Mouse (Mus musculus) cerebellum, postnatal 36 days (tissue): ENCODE measurements around the gene Gimap4.
"Not testable (repeated sequence)": the region's sequence is repeated elsewhere in the genome, so short reads cannot be mapped to it uniquely, and the experiment has no call there.

Experiments used
- DNase-seq, 2 experiments: peaks; one replicate each; pipeline ENCODE4 v3.0.0; 2021 to 2022; ENCODE audit warnings: mixed read lengths in 2 of 2

The Gimap4 gene

DNA sequence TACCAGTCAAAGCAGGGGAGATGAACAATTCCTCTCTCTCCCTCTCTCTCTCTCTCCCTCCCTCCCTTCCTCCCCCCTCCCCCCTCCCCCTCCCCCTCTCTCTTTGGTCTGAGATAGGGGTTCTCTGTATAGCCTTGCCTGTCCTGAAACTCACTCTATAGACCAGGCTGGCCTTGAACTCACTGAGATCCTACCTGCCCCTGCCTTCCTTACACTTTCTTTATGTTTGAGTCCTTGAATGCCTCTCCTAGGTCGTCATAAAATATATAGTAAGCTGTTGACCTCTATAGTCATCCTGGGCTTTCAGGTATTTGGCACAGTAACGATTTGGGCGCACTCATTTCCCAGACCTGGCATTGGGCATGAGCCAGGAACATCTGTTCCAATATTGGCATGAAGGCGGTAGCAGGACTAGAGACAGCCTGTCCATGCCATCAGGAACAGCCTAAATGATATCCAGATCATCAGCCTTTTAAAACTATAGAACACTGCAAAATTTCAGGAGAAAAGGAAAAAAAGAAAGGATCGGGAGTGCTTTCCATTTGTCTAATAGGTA is 7.4 kb upstream of the Gimap4 start:
- DNase-seq: no peak

DNA sequence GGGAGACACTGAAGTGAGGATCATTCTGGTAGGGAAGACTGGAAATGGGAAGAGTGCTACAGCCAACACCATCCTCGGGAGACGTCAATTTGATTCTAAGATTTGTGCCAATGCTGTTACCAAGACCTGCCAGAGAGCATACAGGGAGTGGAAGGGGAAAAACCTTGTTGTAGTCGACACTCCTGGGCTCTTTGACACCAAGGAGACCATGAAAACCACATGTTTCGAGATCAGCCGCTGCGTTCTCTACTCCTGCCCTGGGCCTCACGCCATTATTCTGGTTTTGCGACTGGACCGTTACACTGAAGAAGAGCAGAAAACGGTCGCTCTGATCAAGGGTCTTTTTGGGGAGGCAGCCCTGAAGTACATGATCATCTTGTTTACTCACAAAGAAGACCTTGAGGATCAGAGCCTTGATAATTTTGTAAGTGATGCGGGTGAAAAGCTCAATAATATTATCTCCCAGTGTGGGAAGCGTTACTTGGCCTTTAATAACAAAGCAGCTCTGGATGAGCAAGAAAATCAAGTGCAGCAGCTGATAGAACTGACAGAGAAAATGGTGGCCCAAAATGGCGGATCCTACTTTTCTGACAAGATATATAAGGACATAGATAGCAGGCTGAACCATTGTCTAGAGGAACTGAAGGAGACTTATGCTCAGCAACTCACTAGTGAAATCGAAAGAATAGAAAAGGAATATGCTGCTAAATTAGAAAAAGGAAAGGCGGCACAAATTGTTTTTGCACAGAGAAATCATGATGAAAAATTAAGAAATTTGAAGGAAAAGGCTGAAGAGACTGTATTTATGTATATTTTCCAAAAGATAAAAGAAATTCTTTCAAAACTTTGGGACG is 6.6 kb upstream of the Gimap4 start:
- no peak for DNase-seq

DNA sequence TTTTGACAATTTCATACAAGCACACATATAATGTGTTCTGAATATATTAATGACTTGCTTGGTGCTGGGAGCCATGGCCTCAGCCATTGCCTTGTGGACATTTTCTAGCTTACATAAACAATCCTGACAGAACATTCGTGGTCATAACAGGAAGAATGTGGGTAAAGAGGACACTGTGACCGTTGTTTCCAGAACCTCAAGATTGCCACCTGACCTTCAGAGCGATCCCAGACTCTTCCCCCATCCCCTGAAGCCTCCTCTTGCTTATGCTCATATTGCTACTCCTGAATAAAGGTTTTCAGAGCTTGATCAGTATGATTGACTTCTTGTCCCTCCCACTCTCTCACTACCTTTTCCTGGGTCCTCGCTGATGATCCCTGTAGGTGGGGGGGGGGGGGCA is 6.0 kb upstream of the Gimap4 start:
- DNase-seq: no peak

DNA sequence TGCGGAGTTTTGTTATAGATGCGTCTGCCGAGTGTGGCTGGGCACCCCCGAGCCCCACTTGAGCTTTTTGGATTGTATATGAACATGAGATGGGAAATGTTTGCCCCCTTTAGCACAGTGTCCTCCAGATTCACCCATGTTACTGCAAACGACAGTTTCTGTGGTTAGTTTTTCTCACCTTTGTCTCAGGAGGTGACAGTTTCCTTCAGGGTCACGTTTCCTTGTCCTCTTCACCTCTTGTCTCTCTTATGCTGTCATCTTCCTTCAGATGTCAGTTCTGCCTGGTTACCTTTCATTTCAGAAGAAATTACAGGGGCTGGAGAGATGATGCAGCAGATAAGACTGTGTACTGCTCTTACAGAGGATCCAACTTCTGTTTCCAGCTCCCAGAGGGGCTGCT is 4.6 kb upstream of the Gimap4 start:
- DNase-seq: no peak

DNA sequence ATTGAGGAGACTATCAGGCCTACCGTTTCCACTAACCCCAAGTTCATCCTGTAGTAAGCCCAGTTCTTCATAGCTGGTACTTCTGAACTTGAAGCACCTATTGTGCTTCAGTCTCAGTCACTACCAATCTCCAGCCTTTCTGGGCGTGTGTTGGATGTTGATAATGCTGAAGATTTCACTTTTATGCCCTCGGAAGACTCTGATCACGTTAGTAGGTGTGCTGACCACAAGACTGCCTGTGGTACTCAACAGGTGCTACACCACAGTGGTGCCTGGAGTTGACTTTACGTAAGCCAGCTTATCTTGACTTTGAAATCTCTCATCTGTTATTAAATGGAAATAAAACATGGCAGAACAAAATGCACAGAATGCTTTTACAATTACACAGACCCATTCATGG is 3.9 kb upstream of the Gimap4 start:
- no peak for DNase-seq

DNA sequence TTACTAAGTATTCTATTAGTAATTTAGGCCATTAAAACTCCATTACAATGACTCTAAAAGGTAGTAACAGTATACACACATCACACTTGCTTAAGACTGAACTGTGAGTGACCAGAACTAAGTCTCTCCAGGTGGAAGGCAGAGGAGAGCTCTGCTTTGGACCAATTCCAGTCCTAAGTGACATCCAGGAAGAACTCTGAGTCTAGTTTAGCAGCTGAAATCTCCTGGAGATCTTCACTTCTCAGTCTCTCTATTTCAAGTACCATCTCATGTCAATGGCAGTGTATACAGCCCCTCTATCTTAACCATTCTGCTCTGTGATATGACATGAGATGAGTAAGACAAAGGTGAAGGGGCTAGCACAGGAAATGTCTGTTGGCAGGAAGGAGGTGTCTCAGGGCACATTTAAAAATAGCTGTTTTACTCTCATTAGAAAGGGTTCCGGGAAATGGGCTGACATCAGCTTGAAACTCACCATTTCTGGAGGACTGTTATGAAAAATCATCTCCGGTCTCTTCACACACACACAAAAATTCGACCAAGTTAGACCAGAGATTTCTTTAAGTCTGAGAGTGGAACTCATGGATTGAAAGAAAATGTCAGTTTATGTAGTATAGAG is 2.8 kb upstream of the Gimap4 start:
- no peak for DNase-seq

DNA sequence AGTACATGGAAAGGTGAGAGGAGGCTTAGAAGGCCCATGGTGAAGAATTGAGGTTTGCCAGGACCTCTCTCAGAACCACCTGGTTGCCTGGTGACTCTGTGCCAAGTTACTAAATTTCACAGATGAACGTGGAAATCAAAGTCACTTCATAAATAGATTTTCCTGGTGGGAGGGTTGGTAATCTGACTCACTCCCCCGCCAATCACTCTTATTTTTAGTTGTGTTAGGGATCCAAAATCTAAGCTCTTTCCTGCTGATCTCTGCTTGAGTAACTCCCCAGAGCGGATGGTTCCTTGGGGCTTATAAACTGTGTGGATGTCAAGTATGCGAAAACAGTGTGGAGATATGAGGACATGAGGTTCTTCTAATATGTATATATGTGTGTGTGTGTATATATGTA is 2.1 kb upstream of the Gimap4 start:
- DNase-seq: no peak

DNA sequence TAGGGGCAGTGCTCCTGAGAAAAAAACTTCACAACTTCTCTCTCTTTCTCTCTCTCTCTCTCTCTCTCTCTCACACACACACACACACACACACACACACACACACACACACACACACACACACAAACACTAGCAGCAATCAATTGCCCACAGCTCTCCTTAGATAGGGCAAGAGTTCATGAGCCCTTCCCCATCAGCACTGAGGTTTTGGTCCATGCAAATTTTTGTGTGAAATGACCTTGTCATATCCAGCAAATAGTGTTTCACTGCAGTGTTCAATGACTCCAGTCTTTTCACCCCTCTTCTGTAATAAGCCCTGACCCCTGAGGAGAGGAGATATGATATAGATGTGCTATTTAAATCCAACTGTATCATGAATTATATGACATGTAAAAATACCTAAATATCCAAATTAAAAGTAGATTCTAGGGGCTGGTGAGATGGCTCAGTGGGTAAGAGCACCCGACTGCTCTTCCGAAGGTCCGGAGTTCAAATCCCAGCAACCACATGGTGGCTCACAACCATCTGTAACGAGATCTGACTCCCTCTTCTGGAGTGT is 1.0 kb upstream of the Gimap4 start:
- not testable (repeated sequence) for DNase-seq

DNA sequence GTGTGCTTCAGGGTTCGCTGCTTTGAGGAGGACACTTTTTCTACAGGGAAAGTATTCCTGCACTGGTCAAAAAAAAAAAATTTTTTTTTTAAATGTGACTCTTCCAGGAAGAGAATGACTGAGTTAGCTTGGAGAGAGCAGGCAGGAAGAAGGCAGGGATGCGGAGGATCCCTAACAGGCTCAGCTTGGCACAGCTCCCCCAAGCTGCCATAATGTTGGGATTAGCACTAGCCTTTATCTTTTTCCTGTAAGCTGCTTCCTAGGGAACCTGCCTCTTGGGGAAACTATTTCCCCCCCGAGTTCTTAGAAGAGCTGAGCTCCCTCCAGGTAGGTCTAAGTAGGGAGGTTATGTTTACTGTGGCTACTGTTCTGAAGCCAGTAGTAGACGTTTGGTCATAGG is 457 bp downstream of the Gimap4 start:
- DNase-seq: no peak

DNA sequence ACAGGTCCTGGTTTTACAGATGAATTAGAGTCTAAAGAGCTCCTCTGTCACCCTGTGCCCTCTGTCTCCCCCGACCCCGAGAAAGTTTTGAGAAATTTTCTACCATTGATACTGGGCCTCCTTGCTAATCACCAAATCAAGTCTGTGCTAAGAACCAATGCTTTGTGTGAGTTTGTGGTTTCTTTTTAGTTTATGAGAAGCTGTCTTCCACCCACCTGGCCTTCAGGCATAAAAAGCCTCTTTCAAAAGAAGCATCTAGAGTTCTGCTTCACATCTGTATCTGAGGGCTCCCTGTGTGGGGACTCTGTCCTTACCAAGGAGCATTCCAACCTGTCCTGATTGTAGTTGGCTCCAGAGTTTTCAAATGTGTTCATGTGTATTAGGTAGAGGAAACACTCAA is 902 bp downstream of the Gimap4 start:
- DNase-seq: no peak

DNA sequence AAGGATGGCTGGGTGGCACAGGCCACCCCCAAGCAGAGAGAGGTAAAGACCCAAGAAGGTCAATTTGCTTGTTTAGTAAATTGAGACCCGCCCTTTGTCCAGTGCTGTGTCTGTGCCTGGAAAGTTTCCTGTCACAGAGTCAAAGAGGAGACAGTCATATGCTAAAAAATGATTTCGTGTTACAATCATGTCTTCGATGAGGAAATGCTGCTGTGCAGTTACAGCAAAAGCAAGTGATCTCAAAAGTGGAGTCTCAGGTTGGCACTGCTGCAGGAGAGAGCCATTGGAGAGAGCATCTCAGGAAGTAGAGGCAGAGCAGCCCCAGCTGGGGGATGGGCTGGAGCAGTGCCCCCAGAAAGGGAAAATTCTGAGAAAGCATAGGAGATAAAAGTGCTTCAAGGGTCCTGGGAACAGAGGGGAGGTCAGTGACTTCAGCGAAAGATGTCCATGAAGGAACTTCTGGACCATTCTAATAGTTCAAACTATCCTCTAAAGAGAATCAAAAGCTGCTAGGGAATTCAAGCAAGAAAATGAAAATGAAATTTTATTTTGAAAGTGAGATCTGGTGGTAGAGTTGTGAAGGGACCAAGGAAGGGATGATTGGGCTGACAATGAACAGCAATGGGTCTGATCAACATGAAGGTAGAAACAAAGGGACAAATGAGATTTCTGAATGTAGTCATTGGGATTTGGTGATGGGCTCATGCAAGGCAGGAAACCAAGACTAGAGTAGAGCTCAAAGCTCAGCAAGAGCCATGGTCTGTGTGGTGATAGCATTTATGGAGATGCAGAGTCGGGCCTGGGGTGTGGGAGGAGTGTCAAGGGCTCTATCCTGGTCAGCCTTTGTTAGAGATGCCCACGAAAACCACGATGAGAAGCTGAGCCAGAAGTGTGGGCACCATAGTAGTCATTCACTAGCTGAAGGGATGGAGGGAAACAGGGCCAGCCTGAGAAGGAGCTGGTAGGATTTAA is 1.6 kb downstream of the Gimap4 start:
- no peak for DNase-seq

DNA sequence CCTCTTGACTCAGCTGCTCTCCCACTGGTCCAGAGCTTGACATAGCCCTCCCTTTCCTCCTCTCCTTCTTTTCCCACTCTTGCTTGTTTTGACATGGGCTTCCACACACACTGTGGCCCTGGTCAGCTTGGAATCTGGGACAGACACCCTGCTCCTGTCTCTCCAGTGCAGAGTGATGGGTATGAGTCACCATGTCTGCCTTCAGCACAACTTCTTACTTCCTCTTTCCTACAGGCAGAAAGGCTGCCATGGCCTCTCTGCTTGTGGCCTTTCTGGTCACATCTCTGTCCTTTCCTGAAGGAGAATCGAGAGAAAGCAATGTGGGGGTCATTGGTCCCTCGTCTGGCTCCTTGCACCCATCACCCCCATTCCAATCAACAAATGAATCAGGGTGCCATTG is 2.7 kb downstream of the Gimap4 start:
- no peak for DNase-seq

DNA sequence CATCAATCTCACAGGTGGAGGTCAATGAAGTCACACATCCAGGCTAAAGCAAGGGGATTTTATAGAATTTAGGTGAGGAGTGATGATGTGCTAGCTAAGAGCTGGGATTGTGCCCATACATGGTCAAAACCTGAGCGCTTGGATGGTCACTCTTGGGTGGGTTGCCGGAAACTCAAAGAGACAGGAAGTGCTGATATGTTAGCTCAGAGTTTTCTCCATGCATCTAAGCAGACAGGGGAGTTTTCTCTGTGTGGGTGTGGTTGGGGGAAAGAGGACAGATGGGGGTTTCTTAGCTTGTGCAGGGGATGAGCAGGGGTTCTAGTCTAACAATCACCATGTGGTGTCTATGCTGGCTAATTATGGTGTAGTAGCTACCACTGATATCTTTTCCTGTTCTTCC is 5.0 kb downstream of the Gimap4 start:
- no peak for DNase-seq

DNA sequence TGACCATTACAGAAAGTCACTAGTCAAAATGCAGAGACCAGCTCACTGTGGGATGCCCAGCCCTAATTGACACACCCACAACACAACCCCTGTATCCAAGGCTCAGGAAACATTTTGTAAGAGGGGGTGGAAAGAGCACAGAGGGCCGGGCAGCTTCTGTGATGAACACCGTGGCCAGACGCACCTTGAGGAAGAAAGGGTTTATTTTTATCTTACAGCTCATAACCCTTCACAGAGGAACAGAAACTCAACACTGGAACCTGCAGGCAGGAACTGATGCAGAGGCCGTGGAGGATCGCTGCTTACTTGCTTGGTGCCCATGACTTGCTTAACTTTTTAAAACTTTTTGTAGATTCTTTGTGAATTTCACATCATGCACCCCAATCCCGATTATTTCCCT is 8.6 kb downstream of the Gimap4 start:
- no peak for DNase-seq

DNA sequence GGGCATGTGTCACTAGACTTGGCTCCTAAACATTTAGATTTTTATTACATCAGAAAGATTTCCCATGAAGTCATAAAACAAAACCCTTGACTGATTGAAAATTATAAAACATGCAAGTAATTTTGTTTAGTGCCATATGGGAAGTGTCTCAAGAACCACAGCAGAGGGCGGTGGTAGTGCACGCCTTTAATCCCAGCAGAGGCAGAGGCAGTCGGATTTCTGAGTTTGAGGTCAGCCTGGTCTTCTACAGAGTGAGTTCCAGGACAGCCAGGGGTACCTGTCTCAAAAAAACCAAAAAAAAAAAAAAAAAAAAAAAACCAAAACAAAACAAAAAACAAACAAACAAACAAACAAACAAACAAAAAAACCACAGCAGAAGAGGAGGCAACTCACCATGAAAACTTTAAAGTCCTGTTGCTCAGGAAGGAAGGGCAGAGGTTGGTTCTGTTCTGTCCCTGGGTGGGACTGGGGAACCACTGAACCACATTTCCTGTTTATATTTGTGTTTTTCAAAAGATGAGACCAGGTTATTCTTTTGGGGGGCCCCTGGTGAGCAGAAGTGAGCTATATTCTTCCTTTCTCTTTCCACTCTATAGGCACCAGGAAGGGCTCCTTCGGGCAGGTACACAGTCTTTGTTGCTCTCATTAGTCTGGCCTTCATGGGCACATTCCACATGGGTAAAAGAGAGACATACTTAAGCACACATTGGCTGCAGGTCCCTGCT is 12.6 kb downstream of the Gimap4 start:
- no peak for DNase-seq

DNA sequence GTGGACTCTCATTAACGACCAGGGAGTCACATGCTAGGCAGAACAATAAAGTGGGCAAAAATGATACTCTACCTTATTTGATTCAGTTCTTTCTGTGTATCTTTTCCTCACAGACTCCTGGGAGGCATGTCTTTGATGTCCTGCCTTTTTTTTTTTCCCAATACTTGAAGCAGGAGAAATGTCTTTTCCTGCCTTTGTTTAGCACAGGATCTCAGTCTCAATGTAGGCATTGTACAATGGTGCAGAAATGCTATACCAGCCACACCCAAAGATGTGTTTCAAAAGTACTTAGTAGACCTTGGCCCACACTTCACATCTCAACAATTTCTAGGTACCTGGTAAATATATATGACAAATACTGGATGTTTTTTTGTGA is 13.2 kb downstream of the Gimap4 start:
- no peak for DNase-seq

DNA sequence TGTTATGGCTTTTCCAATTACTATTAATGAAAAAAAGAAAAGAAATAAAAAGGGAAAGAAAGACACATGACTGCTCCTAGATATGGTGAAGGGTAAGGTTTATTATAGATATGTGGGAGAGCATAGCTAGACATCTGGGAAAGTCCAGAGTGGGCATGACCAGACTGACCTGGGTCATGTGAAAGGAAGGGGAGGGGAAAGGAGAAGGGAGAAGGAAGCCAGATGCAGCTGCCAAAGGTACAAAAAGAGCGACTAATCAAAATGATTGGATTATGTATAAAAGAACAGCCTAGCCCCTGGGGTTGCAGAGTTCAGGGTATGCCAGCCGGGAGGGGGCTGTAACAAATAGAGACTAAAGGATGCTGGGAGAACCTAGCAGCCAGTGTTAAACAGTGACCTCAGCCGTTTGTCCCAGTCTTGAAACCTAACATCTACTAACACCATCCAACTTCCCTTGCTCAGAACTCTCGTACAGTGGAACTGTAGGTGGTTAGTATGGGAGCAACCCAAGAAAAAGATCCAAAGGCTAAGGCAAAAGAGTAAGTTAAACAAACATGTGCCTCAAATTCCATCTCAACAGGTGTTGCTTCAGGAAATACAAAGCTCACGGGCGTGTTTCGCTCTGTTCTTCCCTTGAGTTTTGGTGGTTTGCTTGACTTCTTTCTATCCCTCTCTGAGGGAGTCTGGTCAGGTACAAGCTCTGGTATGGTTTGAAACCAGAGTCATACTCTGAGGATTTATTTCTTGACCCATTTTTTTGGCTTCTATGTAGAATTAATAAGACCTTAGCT is 13.9 kb downstream of the Gimap4 start:
- no peak for DNase-seq

DNA sequence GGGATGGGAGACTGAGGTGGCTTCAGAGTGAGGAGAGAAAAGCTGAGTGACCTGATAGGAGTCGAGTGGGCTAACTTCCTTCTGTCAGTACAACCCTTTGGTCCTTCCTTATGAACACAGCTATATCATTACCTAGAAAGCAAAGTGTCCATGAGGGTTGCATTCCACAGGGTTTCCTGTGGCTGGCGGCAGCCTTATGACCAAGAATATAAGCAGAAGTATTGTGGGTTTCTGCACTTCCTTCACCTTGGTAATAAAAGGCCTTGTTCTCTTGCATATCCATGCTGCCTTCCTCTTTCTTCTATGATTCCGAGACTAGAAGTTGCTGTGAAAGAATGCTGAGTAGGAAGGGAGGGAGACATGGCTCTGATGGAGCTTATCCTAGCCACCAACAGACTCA is 14.5 kb downstream of the Gimap4 start:
- no peak for DNase-seq

DNA sequence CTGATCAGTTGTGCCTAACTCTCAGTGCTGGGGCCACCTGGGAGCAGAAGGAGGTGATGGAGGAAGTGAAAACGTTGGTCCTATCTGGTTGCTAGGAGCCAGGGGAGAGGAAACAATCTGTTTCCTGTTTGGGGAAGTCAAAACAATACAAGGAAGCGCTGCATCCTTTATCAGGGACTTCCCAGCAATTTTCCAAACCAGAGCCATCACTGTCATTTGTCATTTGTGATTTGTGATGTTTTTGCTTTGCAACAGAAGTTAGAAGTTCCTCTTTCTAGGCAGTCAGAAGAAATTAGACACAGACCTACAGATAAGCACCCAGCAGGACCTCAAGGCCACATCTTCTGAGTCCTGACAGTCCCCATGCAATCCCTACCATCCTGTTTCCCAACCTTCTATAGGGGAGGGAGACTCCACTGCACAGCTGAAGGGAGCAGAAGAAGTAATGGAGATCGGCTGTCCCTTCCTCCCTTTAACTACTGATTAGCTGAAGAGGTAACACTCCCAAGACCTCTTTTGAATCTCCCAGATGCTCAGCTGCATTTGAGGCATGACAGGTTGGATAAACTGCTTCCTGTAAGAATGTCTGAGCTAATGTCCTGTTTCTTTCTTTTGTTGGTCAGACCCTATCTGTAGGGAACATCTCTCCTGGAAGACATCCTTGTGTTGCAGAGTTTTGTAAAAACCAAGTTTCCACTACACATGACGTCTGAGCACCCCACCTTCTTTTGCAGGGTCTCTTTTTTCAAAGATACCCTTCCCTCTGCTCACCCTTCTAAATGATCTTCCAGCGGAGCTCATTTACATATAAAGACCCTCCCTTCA is 16.1 kb downstream of the Gimap4 start:
- no peak for DNase-seq

DNA sequence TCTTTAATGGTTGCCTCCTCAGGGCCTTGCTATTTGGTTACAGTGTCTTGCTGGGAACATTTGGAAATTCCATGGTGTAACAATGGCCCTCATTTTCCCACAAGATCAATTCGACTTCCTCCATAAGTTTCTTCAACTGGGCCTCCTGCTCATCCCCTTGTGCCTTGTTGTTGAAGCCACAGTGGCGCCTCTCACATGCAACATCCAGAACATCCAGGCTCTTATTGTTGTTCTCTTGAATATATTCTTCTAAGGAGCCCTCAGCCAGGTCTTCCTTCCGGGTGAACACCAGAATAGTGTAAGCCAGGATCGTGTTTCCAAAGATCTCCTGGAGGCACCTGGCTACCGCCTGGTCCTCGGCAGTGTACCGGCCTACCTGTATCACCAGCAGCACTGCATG is 17.8 kb downstream of the Gimap4 start:
- DNase-seq: no peak
